Mouse (Mus musculus) cerebellum, postnatal 14 days (tissue): ENCODE measurements around the gene Stx4a.
"Not testable (repeated sequence)": the region's sequence is repeated elsewhere in the genome, so short reads cannot be mapped to it uniquely, and the experiment has no call there.

Experiments
- DNase-seq, 2 experiments: peaks; one replicate each; pipeline ENCODE4 v3.0.0; 2021; ENCODE audit warnings: mixed read lengths in 2 of 2

Stx4a gene

GRCm38 (mm10) chr7:127824176-127824871 is at the start of gene Stx4a, which contains the start of gene Stx1b:
Gene Stx4a, plus strand, starts transcription at chr7:127824294.
Gene Stx1b, minus strand, starts transcription at chr7:127824549.
- peak; percentile 91 to 96 for DNase-seq

GRCm38 (mm10) chr7:127775837-127776236 is 48.3 kb upstream of the Stx4a start:
- DNase-seq, result not testable (repeated sequence)

- DNase-seq, result peak; percentile 95 to 98
Measured at GRCm38 (mm10) chr7:127776426-127776825, 47.7 kb upstream of the Stx4a start, which contains the start of gene Setd1a. Gene Setd1a, plus strand, starts transcription at chr7:127776670.

- peak; percentile 98 to 99 for DNase-seq
Measured at GRCm38 (mm10) chr7:127776878-127777473, 47.1 kb upstream of the Stx4a start.

GRCm38 (mm10) chr7:127777474-127778266 is 46.4 kb upstream of the Stx4a start:
- peak; percentile 78 to 81 for DNase-seq

GRCm38 (mm10) chr7:127778350-127778749 is 45.7 kb upstream of the Stx4a start:
- DNase-seq, result peak; percentile 33 to 64

GRCm38 (mm10) chr7:127785308-127785707 is 38.8 kb upstream of the Stx4a start, which contains the start of gene Gm49388:
Gene Gm49388, plus strand, starts transcription at chr7:127785608.
- no peak for DNase-seq

GRCm38 (mm10) chr7:127797076-127797845 is 26.8 kb upstream of the Stx4a start:
- peak in 1 of 2 experiments; percentile 42 for DNase-seq

GRCm38 (mm10) chr7:127798591-127798990 is 25.5 kb upstream of the Stx4a start:
- peak; percentile 89 to 95 for DNase-seq

GRCm38 (mm10) chr7:127799211-127799610 is 24.9 kb upstream of the Stx4a start:
- DNase-seq, result no peak

- DNase-seq, result peak; percentile 58
Measured at GRCm38 (mm10) chr7:127799738-127800137, 24.4 kb upstream of the Stx4a start.

GRCm38 (mm10) chr7:127800435-127801009 is 23.6 kb upstream of the Stx4a start, which contains the start of gene Hsd3b7:
Gene Hsd3b7, plus strand, starts transcription at chr7:127800604.
- peak; percentile 94 to 97 for DNase-seq

GRCm38 (mm10) chr7:127801010-127801621 is 23.0 kb upstream of the Stx4a start:
- peak; percentile 55 to 56 for DNase-seq

GRCm38 (mm10) chr7:127802313-127802712 is 21.8 kb upstream of the Stx4a start:
- DNase-seq, result peak; percentile 85 to 91

- DNase-seq, result no peak
Measured at GRCm38 (mm10) chr7:127808821-127809220, 15.3 kb upstream of the Stx4a start.

- no peak for DNase-seq
Measured at GRCm38 (mm10) chr7:127809846-127810245, 14.2 kb upstream of the Stx4a start.

- no peak for DNase-seq
Measured at GRCm38 (mm10) chr7:127810650-127811049, 13.4 kb upstream of the Stx4a start.

- DNase-seq, result no peak
Measured at GRCm38 (mm10) chr7:127811240-127811639, 12.9 kb upstream of the Stx4a start.

- peak in 1 of 2 experiments; percentile 40 for DNase-seq
Measured at GRCm38 (mm10) chr7:127812292-127812691, 11.8 kb upstream of the Stx4a start.

- no peak for DNase-seq
Measured at GRCm38 (mm10) chr7:127813821-127814220, 10.3 kb upstream of the Stx4a start.

- peak; percentile 97 for DNase-seq
Measured at GRCm38 (mm10) chr7:127814241-127814921, 9.7 kb upstream of the Stx4a start.
